Mouse (Mus musculus) intestine, embryonic 15.5 days (tissue): ENCODE results near the gene Itgb2l. TPM values are rescaled to one million over a fixed set of nuclear protein-coding genes. Genes with fewer than 3 reads are reported as not detected.

Experiments used
- ATAC-seq: fragments of 200-750 bp; cut with Nextera tagmentation; 2 replicates; pipeline ENCODE4 v1.8.0; 2017; ENCODE audit warnings: moderate TSS enrichment, moderate library complexity
- H3K27ac ChIP-seq: fragments of 300-500 bp; sonication (generic); 2 replicates; pipeline ENCODE4 v1.5.1; 2015; ENCODE audit warnings: mild to moderate bottlenecking, inconsistent platforms
- H3K27me3 ChIP-seq: fragments of 300-500 bp; sonication (generic); replicated peaks from 2 replicates; pipeline ENCODE4 v1.6.1; 2015; ENCODE audit warnings: inconsistent platforms
- H3K36me3 ChIP-seq: fragments of 300-500 bp; sonication (generic); 2 replicates; pipeline ENCODE4 v1.6.1; 2015; ENCODE audit warnings: inconsistent platforms
- H3K4me1 ChIP-seq: fragments of 300-500 bp; sonication (generic); replicated peaks from 2 replicates; pipeline ENCODE4 v1.6.1; 2015; ENCODE audit warnings: inconsistent platforms
- H3K4me2 ChIP-seq: fragments of 300-500 bp; sonication (generic); replicated peaks from 2 replicates; pipeline ENCODE4 v1.6.1; 2015; ENCODE audit warnings: mild to moderate bottlenecking, inconsistent platforms
- H3K4me3 ChIP-seq: fragments of 300-500 bp; sonication (generic); replicated peaks from 2 replicates; pipeline ENCODE4 v1.5.1; 2015; ENCODE audit warnings: inconsistent platforms
- H3K9ac ChIP-seq: fragments of 300-500 bp; sonication (generic); 2 replicates; pipeline ENCODE4 v1.6.1; 2015; ENCODE audit warnings: inconsistent platforms
- H3K9me3 ChIP-seq: fragments of 300-500 bp; sonication (generic); 2 replicates; pipeline ENCODE4 v1.6.1; 2016; ENCODE audit warnings: inconsistent platforms
- WGBS: fragments of 180-500 bp; shearing (Covaris S2); methylation state at CpG from one replicate; pipeline ENCODE4 v1.1.7; 2015; 5-methylcytosine and 5-hydroxymethylcytosine counted together
- polyA plus RNA-seq: library from polyadenylated mRNA; unstranded; fragments of >200 nt; fragmentation: Nextera tagmentation; extraction: Ambion mirVana; gene quantifications from 2 replicates; pipeline ENCODE4 v1.2.1, GENCODE M21; 2015

Gene Itgb2l
- polyA plus RNA-seq, 1 experiment from 2014 or later: 0.26 TPM

DNA sequence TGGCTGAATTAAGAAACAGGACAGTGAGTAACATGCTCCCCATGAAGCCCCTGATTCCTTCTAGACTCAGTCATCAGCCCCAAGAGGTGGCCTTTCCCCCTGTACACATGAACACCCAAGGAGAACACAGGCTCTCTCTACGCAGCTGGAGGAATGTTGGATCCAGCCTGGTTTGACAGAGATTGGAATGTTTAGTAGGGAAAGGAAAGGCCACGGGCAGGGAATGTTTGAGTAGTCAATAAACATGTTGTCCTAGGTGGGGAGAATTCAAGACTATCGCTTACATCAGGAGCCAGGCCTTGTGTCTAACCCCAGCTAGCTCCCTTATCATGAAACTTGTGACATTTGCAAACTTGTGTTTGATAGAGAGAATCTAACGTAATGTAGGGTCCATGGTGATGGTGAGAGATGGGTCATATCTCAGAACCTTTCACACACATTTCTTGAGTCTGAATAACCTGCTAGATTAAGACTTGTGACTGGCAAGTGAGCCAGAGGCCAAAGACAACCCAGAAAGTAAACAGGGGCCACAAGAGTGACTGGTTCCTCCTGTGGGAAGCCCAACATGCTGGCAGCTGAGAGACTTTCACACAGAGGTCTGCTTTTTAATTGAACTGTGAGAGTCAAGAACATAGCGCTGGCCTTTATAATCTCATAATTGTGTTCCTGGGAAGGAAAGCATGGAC, 60.8 kb downstream of the Itgb2l start:
- Histone ChIP-seq H3K4me2 (no peak overlapping the region), H3K27ac (no peak overlapping the region), H3K9ac (no peak overlapping the region), H3K4me1 (no peaks in the 10 kb centered on the region), H3K4me3 (no peak overlapping the region), H3K9me3 (no peaks in the 10 kb centered on the region), H3K36me3 (no peaks in the 10 kb centered on the region), H3K27me3 (no peaks in the 10 kb centered on the region)
- no peak for ATAC-seq
- 59% methylated on average over 5 of the region's 5 CpGs for WGBS

GRCm38 (mm10) chr16:96381435-96381834, 62.0 kb downstream of the Itgb2l start:
- ATAC-seq: no peak
- no peak overlapping the region for H3K4me2 ChIP-seq
- H3K4me1 ChIP-seq: no peaks in the 10 kb centered on the region
- no peak overlapping the region for H3K27ac ChIP-seq
- no peak overlapping the region for H3K4me3 ChIP-seq
- 91% methylated on average over 12 of the region's 12 CpGs for WGBS
- H3K9me3 ChIP-seq: no peaks in the 10 kb centered on the region
- H3K36me3 ChIP-seq: no peaks in the 10 kb centered on the region
- H3K27me3 ChIP-seq: no peaks in the 10 kb centered on the region
- no peak overlapping the region for H3K9ac ChIP-seq

DNA sequence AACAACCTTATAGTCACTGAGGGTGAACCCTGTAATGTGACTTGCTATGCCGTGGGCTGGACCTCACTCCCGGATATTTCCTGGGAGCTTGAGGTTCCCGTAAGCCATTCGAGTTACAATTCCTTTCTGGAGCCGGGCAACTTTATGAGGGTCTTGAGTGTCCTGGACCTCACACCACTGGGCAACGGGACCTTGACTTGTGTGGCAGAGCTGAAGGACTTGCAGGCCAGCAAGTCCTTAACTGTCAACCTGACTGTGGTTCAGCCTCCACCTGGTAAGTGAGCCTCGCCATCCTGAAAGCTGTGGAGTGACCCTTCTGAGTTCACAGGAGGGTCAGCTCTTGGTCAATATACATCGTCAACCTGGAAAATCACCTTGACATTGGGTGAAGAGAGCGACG, 65.3 kb downstream of the Itgb2l start:
- WGBS: 88% methylated on average over 10 of the region's 10 CpGs
- H3K4me1 ChIP-seq: no peaks in the 10 kb centered on the region
- H3K27me3 ChIP-seq: no peaks in the 10 kb centered on the region
- no peak overlapping the region for H3K27ac ChIP-seq
- H3K4me2 ChIP-seq: no peak overlapping the region
- no peak overlapping the region for H3K4me3 ChIP-seq
- no peaks in the 10 kb centered on the region for H3K9me3 ChIP-seq
- H3K36me3 ChIP-seq: no peaks in the 10 kb centered on the region
- no peak for ATAC-seq
- H3K9ac ChIP-seq: no peak overlapping the region

GRCm38 (mm10) chr16:96376342-96376741, 67.1 kb downstream of the Itgb2l start:
- no peak for ATAC-seq
- H3K27ac ChIP-seq: no peak overlapping the region
- WGBS: 28% methylated on average over 7 of the region's 7 CpGs

DNA sequence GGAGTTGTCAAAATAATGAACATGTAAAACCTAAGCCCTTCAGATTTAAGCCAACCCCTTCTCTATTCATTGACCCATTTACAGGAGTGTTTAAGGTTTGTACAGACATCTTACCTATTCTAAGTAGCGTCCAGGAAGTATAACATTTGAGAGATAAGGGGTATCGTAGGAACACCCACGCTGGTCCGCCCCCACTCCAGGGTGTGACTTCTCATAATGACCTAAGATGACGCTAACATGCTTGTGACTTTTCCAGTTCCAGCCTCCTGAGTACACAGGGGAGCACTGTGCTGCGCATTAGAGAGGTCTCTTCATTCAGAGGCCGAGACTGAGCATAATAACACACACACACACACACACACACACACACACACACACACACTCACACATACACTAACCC, 67.9 kb downstream of the Itgb2l start:
- H3K27me3 ChIP-seq: no peaks in the 10 kb centered on the region
- no peak overlapping the region for H3K27ac ChIP-seq
- WGBS: 64% methylated on average over 7 of the region's 7 CpGs
- H3K9ac ChIP-seq: no peak overlapping the region
- 0 out of 2 replicates have a peak, but pooled peaks cover 2% of the 10 kb centered on the region for H3K4me1 ChIP-seq
- no peak overlapping the region for H3K4me3 ChIP-seq
- no peaks in the 10 kb centered on the region for H3K36me3 ChIP-seq
- no peaks in the 10 kb centered on the region for H3K9me3 ChIP-seq
- no peak overlapping the region for H3K4me2 ChIP-seq
- ATAC-seq: 0 out of 2 replicates have a peak, but pooled peaks have one; percentile 4

More at GRCm38 (mm10) chr16:96376342-96376741, 67.1 kb downstream of the Itgb2l start:
- Histone ChIP-seq H3K4me1 (0 out of 2 replicates have a peak, but pooled peaks cover 2% of the 10 kb centered on the region), H3K36me3 (no peaks in the 10 kb centered on the region), H3K9ac (no peak overlapping the region), H3K4me2 (no peak overlapping the region), H3K27me3 (no peaks in the 10 kb centered on the region), H3K4me3 (no peak overlapping the region), H3K9me3 (no peaks in the 10 kb centered on the region)

DNA sequence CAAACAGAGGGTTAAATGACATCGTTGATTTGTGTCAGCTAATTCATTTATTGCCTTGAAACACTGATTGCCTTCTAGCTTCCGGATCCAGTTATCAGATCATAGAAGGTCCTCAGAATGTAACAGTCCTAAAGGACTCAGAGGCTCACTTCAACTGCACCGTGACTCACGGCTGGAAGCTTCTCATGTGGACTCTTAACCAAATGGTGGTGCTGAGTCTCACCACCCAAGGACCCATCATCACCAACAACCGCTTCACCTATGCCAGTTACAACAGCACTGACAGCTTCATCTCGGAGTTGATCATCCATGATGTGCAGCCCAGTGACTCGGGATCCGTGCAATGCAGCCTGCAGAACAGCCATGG, 70.7 kb downstream of the Itgb2l start:
- H3K36me3 ChIP-seq: no peaks in the 10 kb centered on the region
- ATAC-seq: peak; percentile 50
- no peak overlapping the region for H3K4me3 ChIP-seq
- H3K27me3 ChIP-seq: no peaks in the 10 kb centered on the region
- H3K9me3 ChIP-seq: no peaks in the 10 kb centered on the region
- H3K27ac ChIP-seq: no peak overlapping the region
- no peak overlapping the region for H3K4me2 ChIP-seq
- no peak overlapping the region for H3K9ac ChIP-seq
- WGBS: 63% methylated on average over 8 of the region's 8 CpGs
- H3K4me1 ChIP-seq: 0 out of 2 replicates have a peak, but pooled peaks cover 2% of the 10 kb centered on the region

Other genes with a start within 250 kb of the Itgb2l start
- 28.2 and 29.9 TPM in 2 replicates for gene Sh3bgr, start 243.2 kb downstream of the Itgb2l start, polyA plus RNA-seq
- gene B3galt5, start 207.8 kb downstream of the Itgb2l start, polyA plus RNA-seq: 1.1 and 2.2 TPM in 2 replicates
- 48.2 and 53.9 TPM in 2 replicates for gene Pcp4, start 24.0 kb upstream of the Itgb2l start, polyA plus RNA-seq